Mouse (Mus musculus): ENCODE results near the gene Fbxw2.
"Not testable (repeated sequence)": the region's sequence is repeated elsewhere in the genome, so short reads cannot be mapped to it uniquely, and the experiment has no call there.

The Fbxw2 gene

GRCm38 (mm10) chr2:34810775-34811174 lies 15.3 kb downstream of the Fbxw2 start:
- DNase-seq, result no peak

DNA sequence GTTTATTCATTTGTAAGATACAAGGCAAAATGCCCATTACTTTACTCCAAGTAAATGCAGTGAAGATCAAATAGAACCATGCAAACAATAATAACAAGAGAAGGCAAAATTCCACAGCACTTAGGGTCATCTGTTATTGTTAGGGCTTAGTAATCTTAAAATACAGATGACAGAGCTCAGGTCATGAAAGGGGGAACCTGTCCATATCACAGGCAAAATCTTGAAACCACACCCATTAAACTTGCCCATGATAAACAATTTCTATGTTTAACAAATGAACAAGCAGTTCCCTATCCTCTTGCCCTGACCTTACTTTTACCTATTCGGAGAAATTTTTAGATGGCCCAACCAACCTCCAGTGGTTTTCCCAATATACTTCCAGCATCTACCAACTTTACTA lies 16.5 kb downstream of the Fbxw2 start:
- no peak for DNase-seq

GRCm38 (mm10) chr2:34808057-34808456 lies 18.1 kb downstream of the Fbxw2 start:
- DNase-seq, result no peak

GRCm38 (mm10) chr2:34805364-34805950 lies 20.7 kb downstream of the Fbxw2 start:
- DNase-seq, result peak; percentile 75

GRCm38 (mm10) chr2:34804815-34805214 lies 21.3 kb downstream of the Fbxw2 start:
- peak; percentile 63 for DNase-seq

GRCm38 (mm10) chr2:34804172-34804571 lies 21.9 kb downstream of the Fbxw2 start:
- no peak for DNase-seq

GRCm38 (mm10) chr2:34803746-34804145 lies 22.4 kb downstream of the Fbxw2 start:
- peak; percentile 17 for DNase-seq

DNA sequence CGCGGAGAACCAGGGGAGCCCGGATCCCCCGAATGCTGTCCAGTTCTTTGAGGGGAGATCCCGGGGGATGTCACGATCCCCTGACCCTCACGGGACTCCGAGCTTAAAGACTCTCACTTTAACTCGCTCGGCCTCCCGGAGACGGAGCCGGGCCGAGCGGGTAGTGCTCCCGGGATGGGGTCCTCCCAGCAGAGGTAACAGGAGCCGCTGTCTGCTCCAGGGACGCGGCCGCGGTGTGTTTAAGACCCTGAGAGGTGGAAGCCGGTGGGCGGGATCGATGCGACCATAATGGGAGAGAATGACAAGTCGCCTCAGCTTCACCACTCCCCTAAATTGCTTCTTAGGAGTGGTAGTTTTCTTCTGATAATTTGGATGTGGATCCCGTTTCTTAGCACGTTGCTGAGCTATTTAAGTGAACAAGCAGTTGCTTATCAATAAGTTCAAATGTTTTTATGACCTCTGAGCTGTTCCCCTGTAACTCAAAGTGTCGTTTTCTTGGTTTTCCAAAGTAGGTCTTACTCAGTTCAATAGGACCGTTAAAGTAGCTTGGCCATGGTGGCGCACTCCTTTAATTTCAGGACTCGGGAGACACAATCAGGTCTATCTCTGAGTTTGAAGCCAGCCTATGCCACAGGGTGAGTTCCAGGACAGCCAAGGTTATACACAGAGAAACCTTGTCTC lies 23.4 kb downstream of the Fbxw2 start:
- DNase-seq, result peak; percentile 67

GRCm38 (mm10) chr2:34801516-34802482 lies 24.3 kb downstream of the Fbxw2 start:
- peak; percentile 98 for DNase-seq

DNA sequence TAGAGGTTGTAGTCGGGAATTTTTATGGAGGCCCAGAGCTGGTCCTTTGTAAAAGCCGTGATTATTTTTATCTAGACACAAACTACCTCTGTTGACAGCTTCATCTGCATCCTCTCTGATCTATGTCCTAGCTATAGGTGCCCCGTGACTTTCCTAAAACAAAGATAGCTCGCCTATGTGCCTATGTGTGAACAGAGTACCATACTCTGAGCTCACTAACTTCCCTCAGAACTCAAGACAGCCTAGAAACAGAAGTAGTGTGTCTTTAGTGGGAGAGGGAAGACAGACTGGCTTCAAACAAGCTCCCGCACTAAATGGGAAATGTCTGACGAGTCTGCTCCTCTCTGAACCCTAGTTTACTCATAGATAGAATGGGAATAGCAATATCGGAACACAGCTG lies 25.7 kb downstream of the Fbxw2 start:
- no peak for DNase-seq

DNA sequence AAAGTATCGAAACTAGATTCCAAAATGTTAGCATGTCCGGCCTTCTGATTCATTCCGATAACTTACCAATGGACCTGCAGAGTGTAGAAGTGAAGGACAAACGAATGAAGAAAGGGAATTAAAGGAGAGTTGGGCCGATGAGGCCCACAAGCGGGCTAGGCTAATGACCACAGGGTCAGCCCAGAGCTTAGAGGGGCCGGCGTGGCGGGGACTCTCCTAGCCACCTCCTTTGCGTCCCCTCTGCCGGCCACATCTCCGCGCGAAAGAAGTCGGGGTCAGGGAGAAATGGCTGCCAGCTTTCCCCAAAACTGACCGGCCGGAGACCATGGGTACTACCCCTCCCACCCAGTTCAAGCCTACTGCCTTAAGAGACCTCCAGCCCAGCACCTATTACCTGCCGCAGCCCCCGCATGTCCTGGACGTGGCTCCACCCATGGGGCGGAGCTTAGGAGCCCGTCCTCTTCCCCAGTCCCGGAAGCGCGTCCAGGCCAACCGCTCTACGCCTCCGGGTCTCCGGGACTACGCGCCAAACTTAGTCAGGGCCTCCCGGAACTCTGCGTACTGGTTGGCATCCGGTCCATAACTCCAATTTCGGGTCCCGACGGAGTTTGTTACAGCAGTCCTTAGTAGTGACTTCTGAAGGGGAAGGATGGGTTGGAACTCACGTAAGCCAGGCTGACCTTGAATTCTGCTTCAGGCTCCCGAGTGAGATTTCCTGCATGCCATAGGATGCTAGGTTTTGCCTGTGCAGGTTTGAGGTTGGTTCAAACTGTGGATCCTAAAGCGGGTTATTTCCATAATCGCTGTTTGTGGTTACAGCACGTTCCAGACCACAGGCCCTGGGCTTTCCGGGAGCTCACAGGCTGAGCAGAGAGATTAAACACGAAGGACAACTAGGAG lies 26.5 kb downstream of the Fbxw2 start, which contains the start of gene Rabepk:
Rabepk (minus strand) TSS at position 556 of the 900 bp plus-strand sequence.
- DNase-seq, result peak; percentile 94

DNA sequence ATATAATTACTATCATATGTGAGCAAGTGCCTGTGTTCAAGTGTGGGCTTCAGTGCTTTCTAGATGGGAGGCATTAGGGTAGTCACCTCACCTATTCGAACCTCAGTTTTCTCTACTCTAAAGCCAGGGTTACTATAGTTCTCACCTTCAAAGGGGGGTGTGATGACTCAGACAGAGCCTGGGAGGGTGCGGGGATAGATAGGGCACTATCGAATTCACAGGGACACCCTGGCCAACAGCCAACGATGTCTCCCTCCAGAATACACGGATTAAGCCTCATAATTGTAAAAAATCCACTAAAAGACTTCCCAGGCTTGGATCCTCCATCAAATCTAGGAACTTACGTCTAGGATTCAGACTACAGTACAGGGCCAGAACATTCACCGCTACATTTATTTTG lies 30.7 kb downstream of the Fbxw2 start:
- DNase-seq, result no peak

GRCm38 (mm10) chr2:34794511-34794910 lies 31.6 kb downstream of the Fbxw2 start:
- no peak for DNase-seq

- not testable (repeated sequence) for DNase-seq
Measured at GRCm38 (mm10) chr2:34792543-34792942, 33.6 kb downstream of the Fbxw2 start.

DNA sequence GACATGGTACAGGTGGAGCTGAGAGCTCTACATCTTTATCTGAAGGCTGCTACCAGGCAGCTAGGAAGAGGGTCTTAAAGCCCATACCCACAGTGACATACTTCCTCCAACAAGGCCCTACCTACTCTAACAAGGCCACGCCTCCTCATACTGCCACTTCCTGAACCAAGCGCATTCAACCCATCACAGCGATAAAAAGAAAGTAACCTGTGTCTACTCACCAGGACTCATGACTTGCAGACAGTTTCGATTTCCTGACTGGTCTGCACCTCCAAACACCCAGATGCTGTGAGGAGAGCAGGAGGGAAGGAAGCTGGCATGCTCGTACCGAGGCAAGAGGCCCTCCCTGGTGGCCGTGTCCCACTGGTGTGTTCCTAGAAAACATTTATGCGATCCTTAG lies 35.8 kb downstream of the Fbxw2 start:
- no peak for DNase-seq

- peak; percentile 81 for DNase-seq
Measured at GRCm38 (mm10) chr2:34784085-34784484, 42.0 kb downstream of the Fbxw2 start.

GRCm38 (mm10) chr2:34783064-34784020 lies 42.8 kb downstream of the Fbxw2 start:
- DNase-seq, result peak; percentile 90

DNA sequence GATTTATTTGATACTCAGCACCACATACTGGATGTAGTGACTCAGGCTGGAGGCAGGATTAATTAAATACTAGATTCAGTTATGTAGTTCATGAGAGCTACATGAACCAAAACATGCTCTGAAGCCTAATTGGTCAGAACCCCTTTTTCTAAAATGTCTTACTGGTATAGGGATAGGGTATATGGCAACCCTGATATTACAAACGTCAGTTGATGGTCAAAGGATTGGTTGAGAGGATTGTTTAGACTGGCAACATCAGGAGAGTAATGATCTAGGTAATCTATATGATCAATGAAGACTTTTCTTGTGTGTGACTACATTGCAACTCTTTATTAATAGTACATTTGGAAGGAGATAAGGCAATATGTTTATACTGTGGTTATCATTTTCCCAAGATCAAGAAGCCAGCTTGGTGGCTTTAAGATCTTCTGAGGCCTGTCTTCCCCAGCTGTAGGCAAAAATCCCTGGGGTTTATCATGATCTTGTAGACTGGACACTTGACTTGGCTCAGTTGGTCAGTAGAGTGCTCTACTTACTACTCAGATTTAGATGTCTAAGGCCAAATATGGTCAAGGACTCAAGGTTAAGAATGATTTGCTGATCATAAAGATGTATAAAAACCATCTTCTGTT lies 48.8 kb downstream of the Fbxw2 start:
- no peak for DNase-seq

GRCm38 (mm10) chr2:34774493-34774892 lies 51.6 kb downstream of the Fbxw2 start:
- DNase-seq, result no peak

- DNase-seq, result no peak
Measured at GRCm38 (mm10) chr2:34773673-34774072, 52.4 kb downstream of the Fbxw2 start.
